Mouse (Mus musculus): ENCODE results near the gene Trmt112. TPM values are rescaled to one million over a fixed set of nuclear protein-coding genes. Genes with fewer than 3 reads are reported as not detected.
A peak's percentile ranks its signal among the peaks of the same experiment; 100 is the strongest.

The Trmt112 gene
- total RNA-seq, 2 experiments from 2014 or later, result 39.8 to 48.2 TPM

DNA sequence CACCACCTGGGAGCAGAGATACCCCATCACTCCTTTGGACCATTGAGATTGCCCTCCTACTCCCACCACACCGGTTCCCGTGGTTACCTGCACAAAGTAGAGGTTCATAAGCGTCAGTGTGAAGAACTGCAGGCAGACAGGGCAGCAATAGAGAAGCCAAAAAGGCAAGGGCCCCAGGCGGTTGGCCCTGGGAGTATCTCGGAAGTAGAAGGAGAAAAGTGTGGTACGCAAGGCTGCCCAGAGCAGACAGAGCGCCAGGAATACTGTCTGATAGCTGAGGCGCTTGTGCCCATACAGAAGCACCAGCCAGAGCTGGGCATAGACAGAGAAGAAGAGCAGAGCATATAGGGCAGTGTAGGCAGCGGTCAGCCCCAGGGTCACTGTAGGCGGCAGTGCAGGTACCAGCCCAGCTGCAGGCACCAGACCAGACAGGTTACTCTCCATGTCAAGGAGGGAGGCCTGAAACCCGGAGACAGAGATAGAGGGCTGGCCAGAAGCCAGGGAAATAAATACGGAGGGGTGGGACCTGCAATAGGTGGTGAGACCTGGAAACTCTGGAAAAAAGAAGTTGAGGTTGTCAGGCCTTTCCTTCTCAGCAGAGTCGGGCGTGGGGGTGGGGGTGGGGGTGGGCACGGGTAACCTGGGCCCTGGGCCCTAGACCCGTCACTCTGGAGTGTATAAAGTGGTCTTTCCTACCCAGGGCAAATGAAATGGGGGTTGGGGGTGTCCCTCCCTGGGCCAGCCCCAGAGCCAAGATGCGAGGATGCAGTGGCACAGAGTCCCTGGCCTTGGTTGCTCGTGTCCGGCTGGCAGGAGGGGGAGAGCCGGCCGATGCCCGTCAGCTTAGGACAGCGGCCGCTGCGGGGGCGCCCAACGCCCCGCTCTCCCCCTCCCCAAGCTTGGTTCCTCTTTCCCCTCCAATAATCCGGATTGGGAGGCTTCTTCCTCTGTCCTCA lies 31.2 kb downstream of the Trmt112 start:
- DNase-seq (ENCODE audit: low spot score in 2 of 2), result no peak
- intact Hi-C loops (cut with DNase I), result loop anchor here (1.0 to 10.0 kb wide), 2 partner anchors 19 to 696 kb away; partner anchors contain the start of genes Atg2a and Esrra

DNA sequence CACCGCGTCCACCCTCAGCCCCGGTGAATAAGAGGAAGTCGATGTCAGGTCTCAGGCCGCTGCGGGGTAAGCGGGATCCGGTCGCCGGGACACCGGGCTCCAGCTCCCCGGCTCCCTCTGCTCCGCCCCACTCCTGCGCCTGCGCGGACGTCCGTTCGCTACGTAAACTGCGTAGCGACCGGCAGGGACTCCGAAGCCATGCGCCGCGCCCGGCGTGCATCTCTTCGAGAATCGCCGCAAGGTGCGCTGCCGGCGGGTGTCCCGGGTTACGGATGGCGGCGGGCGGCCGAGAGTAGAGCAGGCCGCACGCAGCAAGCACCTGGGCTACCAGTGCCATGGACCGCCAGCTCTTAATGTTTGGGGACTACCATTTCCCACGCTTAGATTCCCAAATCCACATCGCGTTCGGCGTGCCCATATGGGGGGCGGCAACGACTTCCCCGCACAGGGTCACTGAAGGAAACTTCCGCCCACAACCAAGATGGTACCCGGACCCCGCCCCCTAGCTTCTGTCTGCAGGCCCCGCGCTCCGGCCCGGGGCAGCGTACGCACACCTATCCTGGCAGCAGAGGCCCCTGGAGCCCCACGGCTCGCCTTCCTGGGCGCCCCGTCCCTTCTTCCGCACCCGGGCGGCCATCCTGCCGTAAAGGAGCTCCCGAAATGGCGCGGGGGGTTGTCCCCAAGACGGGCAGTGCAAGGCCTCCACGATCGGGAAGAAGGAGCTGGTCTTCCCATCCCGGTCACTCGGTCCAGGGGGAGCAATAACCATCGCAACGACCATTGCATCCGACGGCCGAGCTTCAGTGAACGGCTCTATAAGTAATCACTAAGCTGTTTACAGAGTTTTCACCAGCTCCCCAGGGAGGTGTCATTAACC lies 32.1 kb downstream of the Trmt112 start, which contains the start of gene Bad:
Gene Bad (plus strand): TSS at position 490 of the 877 bp plus-strand sequence.
- DNase-seq (ENCODE audit: low spot score in 2 of 2), result peak; percentile 95 to 96
- intact Hi-C loops (cut with DNase I), result loop anchor here (1.0 to 10.0 kb wide), 2 partner anchors 20 to 697 kb away; partner anchors contain the start of genes Atg2a and Esrra

DNA sequence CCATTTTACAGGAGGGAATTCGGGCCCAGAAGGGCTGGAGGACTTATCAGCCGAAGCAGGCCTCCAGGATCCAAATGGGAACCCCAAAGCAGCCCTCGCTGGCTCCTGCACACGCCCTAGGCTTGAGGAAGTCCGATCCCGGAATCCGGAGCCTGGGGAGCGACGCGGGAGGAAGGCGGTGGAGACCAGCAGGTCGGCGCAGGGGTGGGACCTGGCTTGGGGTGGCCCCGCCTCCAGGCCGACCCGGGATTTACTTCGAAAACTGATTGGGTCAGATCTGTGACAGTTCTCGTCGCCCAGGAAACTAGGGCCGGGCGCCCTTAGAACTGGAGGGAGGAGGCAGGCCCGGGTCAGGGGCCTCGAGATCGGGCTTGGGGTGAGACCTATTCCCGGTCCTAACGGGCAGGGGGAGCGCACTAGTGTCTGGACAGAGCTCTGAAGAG lies 32.8 kb downstream of the Trmt112 start, which contains the start of gene Gpr137:
Gene Gpr137 (minus strand): TSS at position 232 of the 443 bp plus-strand sequence.
- intact Hi-C loops (cut with DNase I), result loop anchor here (10.0 kb wide), 1 partner anchor 697 kb away; the partner anchor contains the start of gene Atg2a
- peak; percentile 91 to 92 for DNase-seq (ENCODE audit: low spot score in 2 of 2)

DNA sequence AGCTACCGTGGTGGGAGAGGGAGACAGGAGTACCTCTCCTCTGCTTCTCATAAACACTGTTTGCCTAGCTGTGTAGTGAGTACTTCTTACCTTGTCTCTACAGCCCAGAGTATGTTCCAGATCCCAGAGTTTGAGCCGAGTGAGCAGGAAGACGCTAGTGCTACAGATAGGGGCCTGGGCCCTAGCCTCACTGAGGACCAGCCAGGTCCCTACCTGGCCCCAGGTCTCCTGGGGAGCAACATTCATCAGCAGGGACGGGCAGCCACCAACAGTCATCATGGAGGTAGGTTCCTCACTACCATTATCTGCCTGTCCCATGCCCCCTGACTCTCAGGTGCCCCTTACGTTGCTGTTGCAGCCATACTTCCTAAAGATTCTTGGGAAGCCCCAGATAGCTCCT lies 33.3 kb downstream of the Trmt112 start:
- DNase-seq (ENCODE audit: low spot score in 2 of 2), result no peak

DNA sequence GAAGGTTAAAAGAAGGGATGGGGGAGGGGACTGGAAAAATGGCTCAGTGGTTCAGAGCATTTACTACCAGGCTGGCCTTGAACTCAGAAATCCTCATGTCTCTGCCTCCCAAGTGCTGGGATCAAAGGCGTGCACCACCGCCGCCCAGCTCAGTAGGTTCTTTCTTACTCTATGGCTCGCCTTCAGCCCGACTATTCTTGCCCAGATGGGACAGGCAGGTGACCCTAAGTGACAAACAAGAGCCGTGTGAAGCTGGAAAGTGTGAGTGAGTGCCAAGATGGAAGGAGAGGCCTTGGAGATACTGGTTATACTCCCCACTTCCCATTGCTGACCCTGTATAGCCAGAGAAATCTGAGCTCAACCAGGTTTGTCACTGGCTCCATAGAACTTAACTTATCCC lies 34.2 kb downstream of the Trmt112 start:
- intact Hi-C loops (cut with DNase I), result loop anchor here (10.0 kb wide), 1 partner anchor 699 kb away; the partner anchor contains the start of gene Atg2a
- no peak for DNase-seq (ENCODE audit: low spot score in 2 of 2)

More for the DNA sequence above, 33.3 kb downstream of the Trmt112 start:
- intact Hi-C loops (cut with DNase I), result loop anchor here (10.0 kb wide), 1 partner anchor 698 kb away; the partner anchor contains the start of gene Atg2a

DNA sequence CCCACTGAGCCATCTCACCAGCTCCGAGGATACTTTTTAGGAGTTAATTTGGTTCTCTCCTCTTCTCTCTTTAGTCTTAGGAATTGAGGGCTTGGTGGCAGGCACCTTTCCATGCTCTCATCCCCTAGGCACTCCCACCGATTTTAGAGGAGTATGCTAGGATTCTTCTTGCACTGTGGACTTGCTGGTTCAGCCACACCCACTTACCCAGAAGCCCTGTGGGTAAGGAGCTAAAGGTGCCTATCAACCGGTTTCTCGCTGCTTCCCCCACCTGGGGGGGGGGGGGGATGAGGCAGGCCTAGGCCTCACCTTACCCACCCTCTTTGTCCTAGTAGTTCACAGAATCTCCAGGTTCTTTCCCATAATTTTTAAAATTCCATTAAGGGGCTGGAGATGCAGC lies 38.2 kb downstream of the Trmt112 start:
- intact Hi-C loops (cut with DNase I), result loop anchor here (10.0 kb wide), 1 partner anchor 703 kb away; the partner anchor contains the start of gene Atg2a
- no peak for DNase-seq (ENCODE audit: low spot score in 2 of 2)

DNA sequence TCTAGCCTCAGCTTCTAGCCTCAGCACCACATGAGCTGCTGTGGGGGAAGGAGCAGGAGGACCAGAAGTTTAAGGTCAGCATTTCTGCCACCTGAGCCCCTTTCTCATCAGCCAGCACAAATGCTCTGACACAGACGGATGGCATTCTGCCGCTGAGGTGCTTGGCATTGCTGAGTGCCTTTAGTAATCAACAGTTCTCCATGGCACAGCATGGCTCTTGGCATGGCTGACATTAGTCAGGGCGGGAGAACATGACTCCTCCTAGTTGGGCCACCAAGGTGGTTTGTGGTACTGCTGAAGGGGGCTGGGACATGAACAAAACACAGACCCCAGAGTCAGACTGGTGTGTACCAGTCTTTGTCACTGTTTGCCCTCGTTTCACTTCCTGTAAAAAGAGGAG lies 38.7 kb downstream of the Trmt112 start:
- intact Hi-C loops (cut with DNase I), result loop anchor here (10.0 kb wide), 1 partner anchor 703 kb away; the partner anchor contains the start of gene Atg2a

DNA sequence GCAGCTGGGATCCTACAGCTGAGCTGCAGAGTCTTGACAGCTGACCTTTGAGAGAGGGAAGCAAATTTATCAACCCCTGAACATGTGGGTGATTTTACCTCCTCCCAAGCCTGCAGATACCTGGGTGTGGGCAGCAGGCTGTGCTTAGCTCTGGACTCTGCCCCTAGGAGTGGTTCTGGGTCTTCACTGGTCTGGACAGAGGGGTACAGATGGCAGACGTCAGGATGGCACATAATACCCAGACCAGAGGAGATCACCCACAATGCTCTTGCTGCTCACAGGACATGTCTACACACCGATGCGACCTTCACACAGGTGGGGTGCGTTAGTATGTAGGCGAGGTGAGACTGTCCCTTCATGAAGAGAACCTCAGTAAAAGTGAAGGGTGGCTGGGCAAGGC lies 40.0 kb downstream of the Trmt112 start:
- DNase-seq (ENCODE audit: low spot score in 2 of 2), result no peak
- intact Hi-C loops (cut with DNase I), result loop anchor here (10.0 kb wide), 1 partner anchor 705 kb away; the partner anchor contains the start of gene Atg2a

More for the DNA sequence above, 38.7 kb downstream of the Trmt112 start:
- no peak for DNase-seq (ENCODE audit: low spot score in 2 of 2)

DNA sequence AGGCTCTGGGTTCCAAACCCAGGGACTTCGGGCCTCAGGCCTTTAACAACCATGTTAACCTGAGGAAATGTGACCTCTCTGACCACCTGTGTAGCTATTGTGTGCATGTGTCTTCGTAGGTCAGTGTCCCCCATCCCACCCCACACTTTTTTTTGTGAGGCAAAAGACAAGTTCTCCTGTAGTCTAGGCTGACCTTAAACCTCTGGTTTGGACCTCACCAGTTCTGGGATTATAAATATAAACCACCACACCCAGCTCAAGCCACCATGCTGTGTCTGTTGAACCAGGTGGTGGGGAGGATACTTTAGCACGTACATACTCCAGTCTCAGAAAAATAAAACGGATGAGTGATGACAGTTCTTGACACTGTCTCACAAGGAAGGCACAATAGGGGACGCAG lies 40.5 kb downstream of the Trmt112 start:
- intact Hi-C loops (cut with DNase I), result loop anchor here (2.0 to 10.0 kb wide), 2 partner anchors 23 to 705 kb away; partner anchors contain the start of gene Atg2a
- no peak for DNase-seq (ENCODE audit: low spot score in 2 of 2)

DNA sequence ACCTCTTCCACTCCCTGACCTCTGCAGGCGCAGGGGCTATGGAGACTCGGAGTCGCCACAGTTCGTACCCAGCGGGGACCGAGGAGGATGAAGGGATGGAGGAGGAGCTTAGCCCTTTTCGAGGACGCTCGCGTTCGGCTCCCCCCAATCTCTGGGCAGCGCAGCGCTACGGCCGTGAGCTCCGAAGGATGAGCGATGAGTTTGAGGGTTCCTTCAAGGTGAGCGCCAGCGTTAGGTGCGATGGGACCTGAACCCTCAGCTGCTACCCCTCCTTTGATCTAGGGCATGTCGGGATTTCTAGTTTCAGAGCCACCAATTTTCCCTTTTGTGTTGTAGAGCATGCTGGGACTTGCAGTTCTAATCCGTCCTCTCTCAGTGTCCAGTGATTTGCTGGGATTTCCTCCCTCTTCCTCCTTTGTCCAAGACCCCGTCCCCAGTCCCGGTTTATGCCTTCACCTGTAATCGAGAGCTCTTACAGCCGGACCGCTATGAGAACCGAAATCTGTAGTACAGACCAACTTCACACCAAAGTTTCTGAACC lies 41.2 kb downstream of the Trmt112 start:
- intact Hi-C loops (cut with DNase I), result loop anchor here (2.0 kb wide), 1 partner anchor 22 kb away; no protein-coding TSS in a partner anchor

DNA sequence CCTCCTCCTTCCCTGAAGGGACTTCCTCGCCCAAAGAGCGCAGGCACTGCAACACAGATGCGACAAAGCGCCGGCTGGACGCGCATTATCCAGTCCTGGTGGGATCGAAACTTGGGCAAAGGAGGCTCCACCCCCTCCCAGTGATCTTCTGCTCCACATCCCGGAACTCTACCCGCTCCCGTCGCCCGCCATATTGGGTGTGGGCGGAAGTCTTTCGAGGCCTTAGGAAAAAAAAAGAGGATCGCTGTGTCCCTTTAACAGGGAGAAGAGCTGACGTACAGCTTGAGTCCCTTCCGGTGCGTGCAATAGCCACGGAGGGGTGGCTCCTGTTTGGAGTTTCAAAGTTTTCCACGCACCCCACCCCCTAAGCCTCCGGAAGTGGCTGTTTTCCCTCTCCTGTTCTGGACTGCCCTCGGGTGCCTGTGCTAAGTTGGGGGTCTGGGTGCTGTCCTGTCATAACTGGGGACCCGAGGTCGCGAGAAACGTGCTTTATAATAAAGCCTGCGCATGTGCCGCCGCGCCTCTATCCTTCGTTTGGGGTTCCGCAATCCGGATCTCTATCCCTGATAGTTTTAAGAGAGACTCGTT lies 42.0 kb downstream of the Trmt112 start:
- intact Hi-C loops (cut with DNase I), result loop anchor here (2.0 kb wide), 1 partner anchor 21 kb away; no protein-coding TSS in a partner anchor
- peak; percentile 92 to 94 for DNase-seq (ENCODE audit: low spot score in 2 of 2)

More for the DNA sequence above, 41.2 kb downstream of the Trmt112 start:
- peak; percentile 58 to 74 for DNase-seq (ENCODE audit: low spot score in 2 of 2)

DNA sequence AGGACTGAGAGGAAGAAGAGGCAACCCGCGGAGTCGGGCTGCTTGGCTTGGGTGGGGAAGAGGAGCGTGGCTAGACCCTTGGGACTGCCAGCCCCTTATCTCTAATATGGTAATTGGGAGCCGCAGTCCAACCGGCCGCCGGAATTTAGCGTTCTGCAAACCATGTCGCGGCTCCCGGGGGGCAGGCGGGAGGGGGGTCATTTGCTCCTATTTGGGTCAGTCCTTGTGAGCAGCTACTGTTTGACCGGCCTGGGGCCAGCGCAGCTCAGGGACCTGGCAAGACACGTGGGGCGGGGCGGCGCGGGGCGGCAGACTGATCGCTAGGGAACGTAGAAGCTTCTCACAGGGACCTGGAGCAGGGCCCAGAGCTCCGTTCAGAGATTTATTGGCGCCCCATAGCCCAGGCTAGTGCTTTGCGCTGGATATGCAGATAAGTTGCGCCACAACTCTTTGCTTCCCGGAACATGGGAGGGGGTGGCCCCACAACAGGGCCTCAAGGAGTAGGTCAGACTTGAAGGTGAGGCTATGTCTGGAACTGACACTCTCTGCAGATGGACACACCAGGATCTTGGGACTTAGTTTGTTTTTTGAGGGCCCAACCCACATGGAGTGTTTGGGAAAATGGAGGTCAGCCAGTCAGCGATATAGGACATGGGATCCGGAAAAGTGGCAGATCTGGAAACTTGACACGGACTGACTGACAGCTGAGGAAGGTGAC lies 42.7 kb downstream of the Trmt112 start:
- peak; percentile 65 to 73 for DNase-seq (ENCODE audit: low spot score in 2 of 2)
- intact Hi-C loops (cut with DNase I), result loop anchor here (2.0 kb wide), 1 partner anchor 21 kb away; no protein-coding TSS in a partner anchor

DNA sequence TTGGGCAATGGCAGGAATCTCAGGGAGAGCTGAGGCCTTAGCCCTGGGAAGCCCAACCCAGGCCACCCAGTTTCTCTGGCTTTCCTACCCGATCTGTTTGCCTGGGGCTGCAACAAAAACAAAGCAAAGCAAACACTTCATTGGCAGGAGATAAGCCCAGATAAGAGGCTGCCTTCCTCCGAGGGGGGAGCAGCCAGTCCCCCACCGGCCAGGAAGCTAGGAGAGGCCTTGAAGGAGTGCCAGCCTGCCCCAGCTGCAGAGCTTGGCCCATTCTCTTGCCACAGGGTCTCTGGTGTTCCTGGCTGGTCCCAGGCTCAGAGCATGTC lies 43.2 kb downstream of the Trmt112 start:
- no peak for DNase-seq (ENCODE audit: low spot score in 2 of 2)
- intact Hi-C loops (cut with DNase I), result no loop called here

DNA sequence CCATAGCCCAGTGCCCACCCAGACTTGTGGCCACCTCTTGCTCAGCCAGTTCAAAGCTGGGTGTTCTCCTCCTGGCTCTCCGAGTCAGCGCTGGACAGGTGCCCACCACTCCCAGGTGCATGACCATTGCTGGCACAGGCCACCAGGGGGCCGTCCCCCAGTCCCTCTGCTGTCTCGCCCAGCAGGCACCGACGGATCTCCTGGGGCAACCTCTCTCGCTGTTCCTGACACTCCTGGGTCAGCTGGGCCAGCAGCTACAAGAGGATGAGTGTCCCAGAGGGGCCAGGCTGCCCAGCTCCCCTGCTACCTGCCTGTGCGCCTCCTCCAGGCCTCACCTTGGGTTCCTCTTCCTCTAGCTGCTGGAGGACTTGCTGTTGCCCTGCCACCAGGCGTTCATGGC lies 44.5 kb downstream of the Trmt112 start:
- intact Hi-C loops (cut with DNase I), result no loop called here
- no peak for DNase-seq (ENCODE audit: low spot score in 2 of 2)

DNA sequence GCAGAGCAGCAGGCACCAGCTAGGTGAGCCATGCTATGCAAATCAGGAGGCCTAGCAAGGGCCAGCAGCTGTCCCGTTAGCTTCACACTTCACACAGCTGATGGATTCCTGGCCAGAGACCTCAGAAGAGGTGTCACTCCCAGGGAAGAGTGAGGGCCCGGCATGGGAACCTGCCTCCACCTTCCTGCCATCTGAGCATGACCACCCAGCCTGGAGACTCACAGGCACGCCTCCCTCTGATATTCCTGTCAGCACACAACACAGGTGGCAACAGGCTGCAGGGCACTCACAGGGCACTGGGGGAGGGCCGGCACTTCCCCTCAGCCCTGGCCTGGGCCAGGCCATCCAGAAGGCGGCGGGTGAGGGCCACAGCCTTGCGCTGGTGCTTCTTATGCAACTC lies 45.9 kb downstream of the Trmt112 start:
- intact Hi-C loops (cut with DNase I), result no loop called here
- no peak for DNase-seq (ENCODE audit: low spot score in 2 of 2)

DNA sequence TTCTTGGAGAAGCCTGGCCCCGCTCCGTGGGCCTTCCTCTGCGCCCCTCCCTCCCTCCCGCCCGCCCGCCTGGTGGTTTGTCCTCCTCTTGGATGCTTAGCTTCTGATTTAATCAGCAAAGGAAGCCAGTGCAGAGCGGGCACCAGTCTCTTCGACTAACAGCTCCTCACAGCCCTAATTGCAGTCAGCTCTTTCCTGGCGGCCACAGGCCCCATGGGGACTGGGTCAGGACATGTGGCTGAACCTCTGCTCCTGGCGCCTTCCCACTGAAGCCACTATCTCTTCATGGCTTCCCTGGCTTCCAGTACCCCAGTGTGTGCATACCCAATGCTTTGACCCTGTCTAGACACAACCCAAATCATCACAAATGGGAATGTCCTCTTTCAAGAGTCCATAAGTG lies 47.0 kb downstream of the Trmt112 start:
- intact Hi-C loops (cut with DNase I), result no loop called here
- no peak for DNase-seq (ENCODE audit: low spot score in 2 of 2)

Data from left cerebral cortex, postnatal 36 days (tissue).